Mouse (Mus musculus): ENCODE data around the gene Tmem189. TPM values are rescaled to one million over a fixed set of nuclear protein-coding genes. Genes with fewer than 3 reads are reported as not detected.

The Tmem189 gene
- polyA plus RNA-seq, 1 experiment, result 11.7 TPM

- no peak overlapping the region for H3K4me3 ChIP-seq (replicated peaks)
- no peaks in the 10 kb centered on the region for H3K27me3 ChIP-seq (ENCODE audit: control insufficient read depth)
- H3K4me1 ChIP-seq (ENCODE audit: control insufficient read depth), result 0 out of 2 replicates have a peak, but pooled peaks cover 1% of the 10 kb centered on the region
- no peaks in the 10 kb centered on the region for H3K36me3 ChIP-seq (ENCODE audit: control insufficient read depth)
- peaks cover 2% of the 10 kb centered on the region; the same call in 1 of the 2 replicates for H3K9me3 ChIP-seq (ENCODE audit: control insufficient read depth, low read length)
- TF ChIP-seq GATA1 (IDR thresholded peaks at IDR 0.05; ENCODE audit: low read length) (no peak), TAL1 (IDR thresholded peaks at IDR 0.05; ENCODE audit: low read length) (no peak)
Observed at GRCm38 (mm10) chr2:167708373-167708772, 18.8 kb upstream of the Tmem189 start.

GRCm38 (mm10) chr2:167706183-167706939 lies 16.7 kb upstream of the Tmem189 start:
- Histone ChIP-seq H3K4me3 (replicated peaks) (no peak overlapping the region), H3K36me3 (ENCODE audit: control insufficient read depth) (no peaks in the 10 kb centered on the region), H3K9me3 (ENCODE audit: control insufficient read depth, low read length) (no peaks in the 10 kb centered on the region), H3K27me3 (ENCODE audit: control insufficient read depth) (no peaks in the 10 kb centered on the region), H3K4me1 (ENCODE audit: control insufficient read depth) (no peaks in the 10 kb centered on the region)
- TF ChIP-seq GATA1 (IDR thresholded peaks at IDR 0.05; ENCODE audit: low read length), result no peak
- TF ChIP-seq TAL1 (IDR thresholded peaks at IDR 0.05; ENCODE audit: low read length), result no peak

GRCm38 (mm10) chr2:167704409-167704808 lies 14.8 kb upstream of the Tmem189 start:
- Histone ChIP-seq H3K27me3 (ENCODE audit: control insufficient read depth) (no peaks in the 10 kb centered on the region), H3K4me3 (replicated peaks) (no peak overlapping the region), H3K36me3 (ENCODE audit: control insufficient read depth) (no peaks in the 10 kb centered on the region), H3K4me1 (ENCODE audit: control insufficient read depth) (no peaks in the 10 kb centered on the region), H3K9me3 (ENCODE audit: control insufficient read depth, low read length) (no peaks in the 10 kb centered on the region)
- TF ChIP-seq GATA1 (IDR thresholded peaks at IDR 0.05; ENCODE audit: low read length), result no peak
- no peak for TF ChIP-seq TAL1 (IDR thresholded peaks at IDR 0.05; ENCODE audit: low read length)

GRCm38 (mm10) chr2:167702126-167702525 lies 12.5 kb upstream of the Tmem189 start:
- H3K9me3 ChIP-seq (ENCODE audit: control insufficient read depth, low read length), result no peaks in the 10 kb centered on the region
- no peak overlapping the region for H3K4me3 ChIP-seq (replicated peaks)
- TF ChIP-seq GATA1 (IDR thresholded peaks at IDR 0.05; ENCODE audit: low read length) (no peak), TAL1 (IDR thresholded peaks at IDR 0.05; ENCODE audit: low read length) (no peak)
- peaks cover 6% of the 10 kb centered on the region for H3K4me1 ChIP-seq (ENCODE audit: control insufficient read depth)
- no peaks in the 10 kb centered on the region for H3K27me3 ChIP-seq (ENCODE audit: control insufficient read depth)
- no peaks in the 10 kb centered on the region for H3K36me3 ChIP-seq (ENCODE audit: control insufficient read depth)

GRCm38 (mm10) chr2:167701472-167701871 lies 11.8 kb upstream of the Tmem189 start:
- Histone ChIP-seq H3K27me3 (ENCODE audit: control insufficient read depth) (no peaks in the 10 kb centered on the region), H3K9me3 (ENCODE audit: control insufficient read depth, low read length) (no peaks in the 10 kb centered on the region), H3K36me3 (ENCODE audit: control insufficient read depth) (no peaks in the 10 kb centered on the region), H3K4me1 (ENCODE audit: control insufficient read depth) (peaks cover 7% of the 10 kb centered on the region), H3K4me3 (replicated peaks) (no peak overlapping the region)
- TF ChIP-seq GATA1 (IDR thresholded peaks at IDR 0.05; ENCODE audit: low read length) (no peak), TAL1 (IDR thresholded peaks at IDR 0.05; ENCODE audit: low read length) (no peak)

GRCm38 (mm10) chr2:167700018-167700417 lies 10.4 kb upstream of the Tmem189 start:
- Histone ChIP-seq H3K4me1 (ENCODE audit: control insufficient read depth) (peaks cover 9% of the 10 kb centered on the region), H3K9me3 (ENCODE audit: control insufficient read depth, low read length) (no peaks in the 10 kb centered on the region), H3K27me3 (ENCODE audit: control insufficient read depth) (no peaks in the 10 kb centered on the region), H3K4me3 (replicated peaks) (no peak overlapping the region), H3K36me3 (ENCODE audit: control insufficient read depth) (no peaks in the 10 kb centered on the region)
- TF ChIP-seq TAL1 (IDR thresholded peaks at IDR 0.05; ENCODE audit: low read length) (no peak), GATA1 (IDR thresholded peaks at IDR 0.05; ENCODE audit: low read length) (no peak)

GRCm38 (mm10) chr2:167697902-167698301 lies 8.3 kb upstream of the Tmem189 start:
- Histone ChIP-seq H3K4me3 (replicated peaks) (peak overlapping the region; percentile 40), H3K27me3 (ENCODE audit: control insufficient read depth) (no peaks in the 10 kb centered on the region), H3K36me3 (ENCODE audit: control insufficient read depth) (no peaks in the 10 kb centered on the region), H3K4me1 (ENCODE audit: control insufficient read depth) (peaks cover 9% of the 10 kb centered on the region), H3K9me3 (ENCODE audit: control insufficient read depth, low read length) (no peaks in the 10 kb centered on the region)
- TF ChIP-seq TAL1 (IDR thresholded peaks at IDR 0.05; ENCODE audit: low read length), result no peak
- no peak for TF ChIP-seq GATA1 (IDR thresholded peaks at IDR 0.05; ENCODE audit: low read length)

- no peak for TF ChIP-seq TAL1 (IDR thresholded peaks at IDR 0.05; ENCODE audit: low read length)
- no peak for TF ChIP-seq GATA1 (IDR thresholded peaks at IDR 0.05; ENCODE audit: low read length)
- peaks cover 12% of the 10 kb centered on the region for H3K27me3 ChIP-seq (ENCODE audit: control insufficient read depth)
- peaks cover 8% of the 10 kb centered on the region for H3K36me3 ChIP-seq (ENCODE audit: control insufficient read depth)
- H3K4me1 ChIP-seq (ENCODE audit: control insufficient read depth), result peaks cover 15% of the 10 kb centered on the region
- H3K9me3 ChIP-seq (ENCODE audit: control insufficient read depth, low read length), result no peaks in the 10 kb centered on the region
- H3K4me3 ChIP-seq (replicated peaks), result no peak overlapping the region
Observed at GRCm38 (mm10) chr2:167696143-167696542, 6.5 kb upstream of the Tmem189 start.

GRCm38 (mm10) chr2:167695491-167695890 lies 5.9 kb upstream of the Tmem189 start:
- H3K4me3 ChIP-seq (replicated peaks), result no peak overlapping the region
- peaks cover 20% of the 10 kb centered on the region for H3K4me1 ChIP-seq (ENCODE audit: control insufficient read depth)
- H3K9me3 ChIP-seq (ENCODE audit: control insufficient read depth, low read length), result no peaks in the 10 kb centered on the region
- peaks cover 18% of the 10 kb centered on the region for H3K27me3 ChIP-seq (ENCODE audit: control insufficient read depth)
- TF ChIP-seq TAL1 (IDR thresholded peaks at IDR 0.05; ENCODE audit: low read length), result no peak
- no peak for TF ChIP-seq GATA1 (IDR thresholded peaks at IDR 0.05; ENCODE audit: low read length)
- peaks cover 8% of the 10 kb centered on the region for H3K36me3 ChIP-seq (ENCODE audit: control insufficient read depth)
